Mouse (Mus musculus): Measurements from ENCODE around the gene Ptpn5. TPM values are rescaled to one million over a fixed set of nuclear protein-coding genes. Genes with fewer than 3 reads are reported as not detected.

Gene Ptpn5
- polyA plus RNA-seq, 1 experiment from 2014 or later: 2.5 TPM

GRCm38 (mm10) chr7:47150420-47151061, 17.1 kb upstream of the Ptpn5 start:
- 16% methylated on average over 11 of the region's 11 CpGs for WGBS
- no peak overlapping the region for H3K9ac ChIP-seq (replicated peaks; ENCODE audit: low read length)
- no peaks in the 10 kb centered on the region for H3K27me3 ChIP-seq (ENCODE audit: control insufficient read depth, insufficient read depth, low read length)
- H3K9me3 ChIP-seq (replicated peaks; ENCODE audit: control insufficient read depth, low read length): no peaks in the 10 kb centered on the region
- H3K4me2 ChIP-seq (ENCODE audit: low read depth, low read length): no peak overlapping the region
- peak; percentile 71 for DNase-seq (ENCODE audit: low spot score)
- no peak overlapping the region for H3K4me3 ChIP-seq (ENCODE audit: low read depth, low read length)
- ATAC-seq (replicated peaks; ENCODE audit: insufficient number of reproducible peaks, low FRiP score, low TSS enrichment, low read depth): no peak
- H3K27ac ChIP-seq (replicated peaks; ENCODE audit: low read depth, low read length): no peak overlapping the region
- no peaks in the 10 kb centered on the region for H3K36me3 ChIP-seq (replicated peaks; ENCODE audit: control insufficient read depth, insufficient read depth, low read depth, low read length)
- no peaks in the 10 kb centered on the region for H3K4me1 ChIP-seq (ENCODE audit: control insufficient read depth, insufficient read depth, low read length)

DNA sequence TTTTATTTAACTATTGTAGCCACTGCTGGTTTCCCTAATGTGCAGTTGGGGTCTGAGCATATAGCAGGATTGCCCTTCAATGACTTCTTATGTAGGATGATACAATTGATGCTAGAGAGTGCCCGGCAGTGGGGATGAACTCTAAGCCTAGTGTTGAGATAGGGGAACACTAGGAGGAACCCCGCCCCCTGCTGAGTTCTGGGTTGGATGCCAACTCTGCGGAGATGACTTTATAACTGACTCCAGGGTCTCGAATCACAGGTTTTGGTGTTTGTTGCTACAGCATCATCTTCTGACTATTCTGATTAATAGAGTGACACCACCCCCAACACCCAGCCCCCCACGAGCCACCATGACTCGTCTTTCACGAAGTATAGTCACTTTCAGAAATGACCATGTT, 14.8 kb upstream of the Ptpn5 start:
- H3K36me3 ChIP-seq (replicated peaks; ENCODE audit: control insufficient read depth, insufficient read depth, low read depth, low read length): no peaks in the 10 kb centered on the region
- no peaks in the 10 kb centered on the region for H3K9me3 ChIP-seq (replicated peaks; ENCODE audit: control insufficient read depth, low read length)
- H3K27ac ChIP-seq (replicated peaks; ENCODE audit: low read depth, low read length): no peak overlapping the region
- no peaks in the 10 kb centered on the region for H3K27me3 ChIP-seq (ENCODE audit: control insufficient read depth, insufficient read depth, low read length)
- H3K4me1 ChIP-seq (ENCODE audit: control insufficient read depth, insufficient read depth, low read length): no peaks in the 10 kb centered on the region
- no peak overlapping the region for H3K4me2 ChIP-seq (ENCODE audit: low read depth, low read length)
- H3K9ac ChIP-seq (replicated peaks; ENCODE audit: low read length): no peak overlapping the region
- ATAC-seq (replicated peaks; ENCODE audit: insufficient number of reproducible peaks, low FRiP score, low TSS enrichment, low read depth): no peak
- no peak for DNase-seq (ENCODE audit: low spot score)
- 83% methylated on average over 7 of the region's 7 CpGs for WGBS
- H3K4me3 ChIP-seq (ENCODE audit: low read depth, low read length): no peak overlapping the region

DNA sequence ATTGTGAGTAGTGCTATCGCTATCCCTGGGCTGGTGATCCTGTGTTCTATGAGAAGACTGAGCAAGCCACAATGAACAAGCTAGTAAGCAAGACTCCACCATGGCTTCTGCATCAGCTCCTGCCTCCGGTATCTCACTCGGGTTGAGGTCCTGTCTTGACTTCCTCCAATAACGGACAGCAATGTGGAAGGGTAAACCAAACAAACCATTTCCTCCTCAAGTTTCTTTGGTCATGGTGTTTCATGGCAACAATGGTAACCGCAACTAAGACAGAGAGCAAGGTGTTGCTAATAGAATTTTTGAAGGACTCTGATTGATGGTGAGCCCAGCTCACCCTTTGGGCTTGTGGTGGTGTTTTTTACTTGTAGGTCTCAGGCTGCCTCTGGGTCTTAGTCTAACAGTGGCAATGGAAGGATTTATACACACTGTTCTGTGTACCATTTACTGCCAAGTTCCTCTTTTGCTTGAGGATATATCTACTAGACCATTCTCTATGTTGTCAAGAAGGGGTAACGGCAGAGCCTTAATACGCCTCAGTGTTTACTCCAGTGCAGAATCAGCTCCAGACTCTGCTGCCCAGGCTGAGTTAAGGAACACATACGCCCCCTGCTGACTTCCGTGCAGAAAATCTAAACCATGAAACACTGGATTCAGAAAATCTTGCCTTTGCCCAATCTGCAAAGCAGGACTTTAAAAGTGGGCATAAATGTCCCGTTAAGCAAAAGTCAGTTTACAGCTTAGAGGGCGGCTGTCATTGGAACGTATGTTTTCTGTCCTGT, 12.7 kb upstream of the Ptpn5 start:
- WGBS: 63% methylated on average over 12 of the region's 12 CpGs
- no peak overlapping the region for H3K4me2 ChIP-seq (ENCODE audit: low read depth, low read length)
- H3K27ac ChIP-seq (replicated peaks; ENCODE audit: low read depth, low read length): no peak overlapping the region
- H3K4me3 ChIP-seq (ENCODE audit: low read depth, low read length): no peak overlapping the region
- no peaks in the 10 kb centered on the region for H3K27me3 ChIP-seq (ENCODE audit: control insufficient read depth, insufficient read depth, low read length)
- DNase-seq (ENCODE audit: low spot score): peak; percentile 36
- H3K9ac ChIP-seq (replicated peaks; ENCODE audit: low read length): no peak overlapping the region
- no peaks in the 10 kb centered on the region for H3K36me3 ChIP-seq (replicated peaks; ENCODE audit: control insufficient read depth, insufficient read depth, low read depth, low read length)
- no peaks in the 10 kb centered on the region for H3K9me3 ChIP-seq (replicated peaks; ENCODE audit: control insufficient read depth, low read length)
- H3K4me1 ChIP-seq (ENCODE audit: control insufficient read depth, insufficient read depth, low read length): no peaks in the 10 kb centered on the region
- no peak for ATAC-seq (replicated peaks; ENCODE audit: insufficient number of reproducible peaks, low FRiP score, low TSS enrichment, low read depth)

DNA sequence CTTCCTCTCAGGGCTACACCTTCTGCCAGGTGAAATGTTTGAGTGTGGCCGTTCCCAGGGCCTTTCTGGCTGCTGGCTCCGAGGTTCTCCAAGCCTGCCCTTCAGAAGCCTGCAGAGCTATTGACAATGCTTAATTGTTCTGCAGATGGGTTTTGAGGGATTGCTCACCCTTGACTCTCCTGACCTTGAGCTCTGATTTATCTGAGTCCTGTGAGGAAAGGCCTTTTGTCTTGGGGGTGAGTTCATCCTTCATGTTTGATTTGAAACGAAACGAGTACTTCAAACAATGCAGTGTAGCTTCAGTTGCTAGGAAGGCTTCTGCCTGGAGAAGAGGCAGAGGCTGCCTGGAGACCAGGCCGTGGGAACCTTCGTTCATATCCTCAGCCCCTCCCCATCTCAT, 10.8 kb upstream of the Ptpn5 start:
- Histone ChIP-seq H3K27ac (replicated peaks; ENCODE audit: low read depth, low read length) (no peak overlapping the region), H3K27me3 (ENCODE audit: control insufficient read depth, insufficient read depth, low read length) (no peaks in the 10 kb centered on the region), H3K36me3 (replicated peaks; ENCODE audit: control insufficient read depth, insufficient read depth, low read depth, low read length) (no peaks in the 10 kb centered on the region), H3K4me3 (ENCODE audit: low read depth, low read length) (no peak overlapping the region), H3K9ac (replicated peaks; ENCODE audit: low read length) (no peak overlapping the region), H3K4me2 (ENCODE audit: low read depth, low read length) (no peak overlapping the region), H3K9me3 (replicated peaks; ENCODE audit: control insufficient read depth, low read length) (no peaks in the 10 kb centered on the region), H3K4me1 (ENCODE audit: control insufficient read depth, insufficient read depth, low read length) (no peaks in the 10 kb centered on the region)
- DNase-seq (ENCODE audit: low spot score) (no peak), ATAC-seq (replicated peaks; ENCODE audit: insufficient number of reproducible peaks, low FRiP score, low TSS enrichment, low read depth) (no peak)
- 50% methylated on average over 6 of the region's 6 CpGs for WGBS

- ATAC-seq (replicated peaks; ENCODE audit: insufficient number of reproducible peaks, low FRiP score, low TSS enrichment, low read depth): no peak
- H3K4me1 ChIP-seq (ENCODE audit: control insufficient read depth, insufficient read depth, low read length): no peaks in the 10 kb centered on the region
- 79% methylated on average over 8 of the region's 8 CpGs for WGBS
- H3K4me2 ChIP-seq (ENCODE audit: low read depth, low read length): no peak overlapping the region
- H3K27me3 ChIP-seq (ENCODE audit: control insufficient read depth, insufficient read depth, low read length): no peaks in the 10 kb centered on the region; the same call in 1 of the 2 replicates
- H3K27ac ChIP-seq (replicated peaks; ENCODE audit: low read depth, low read length): no peak overlapping the region
- no peaks in the 10 kb centered on the region for H3K36me3 ChIP-seq (replicated peaks; ENCODE audit: control insufficient read depth, insufficient read depth, low read depth, low read length)
- no peak for DNase-seq (ENCODE audit: low spot score)
- H3K9me3 ChIP-seq (replicated peaks; ENCODE audit: control insufficient read depth, low read length): no peaks in the 10 kb centered on the region
- no peak overlapping the region for H3K4me3 ChIP-seq (ENCODE audit: low read depth, low read length)
- no peak overlapping the region for H3K9ac ChIP-seq (replicated peaks; ENCODE audit: low read length)
These were observed 6.4 kb upstream of the Ptpn5 start for GRCm38 (mm10) chr7:47139823-47140325.

DNA sequence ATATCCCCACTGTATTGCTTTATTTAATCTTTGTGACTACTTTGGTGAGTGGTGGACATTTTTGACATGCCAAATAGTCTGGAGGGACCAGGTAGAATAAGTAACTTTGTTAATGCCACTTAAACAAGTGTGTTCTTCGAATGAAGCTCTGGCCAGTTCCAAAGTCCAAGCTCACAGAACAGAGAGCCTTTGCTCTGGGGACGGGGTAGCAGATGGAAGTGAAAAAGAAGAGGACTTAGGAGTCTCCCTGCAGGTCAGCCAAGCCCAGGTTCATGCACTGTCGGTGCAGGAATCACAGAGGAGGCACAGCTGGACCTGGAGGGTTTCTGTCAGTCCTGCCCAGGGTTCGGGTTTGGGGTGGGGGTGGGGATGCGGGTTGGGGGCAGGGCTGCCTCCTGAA, 1.1 kb upstream of the Ptpn5 start:
- Histone ChIP-seq H3K9ac (replicated peaks; ENCODE audit: low read length) (no peak overlapping the region), H3K27me3 (ENCODE audit: control insufficient read depth, insufficient read depth, low read length) (peaks cover 37% of the 10 kb centered on the region), H3K4me3 (ENCODE audit: low read depth, low read length) (no peak overlapping the region), H3K27ac (replicated peaks; ENCODE audit: low read depth, low read length) (no peak overlapping the region), H3K36me3 (replicated peaks; ENCODE audit: control insufficient read depth, insufficient read depth, low read depth, low read length) (no peaks in the 10 kb centered on the region), H3K4me2 (ENCODE audit: low read depth, low read length) (no peak overlapping the region), H3K9me3 (replicated peaks; ENCODE audit: control insufficient read depth, low read length) (no peaks in the 10 kb centered on the region), H3K4me1 (ENCODE audit: control insufficient read depth, insufficient read depth, low read length) (no peaks in the 10 kb centered on the region; the same call in 1 of the 2 replicates)
- no peak for ATAC-seq (replicated peaks; ENCODE audit: insufficient number of reproducible peaks, low FRiP score, low TSS enrichment, low read depth)
- 37% methylated on average over 5 of the region's 5 CpGs for WGBS
- no peak for DNase-seq (ENCODE audit: low spot score)

GRCm38 (mm10) chr7:47132931-47133260, 588 bp downstream of the Ptpn5 start:
- no peak for DNase-seq (ENCODE audit: low spot score)
- Histone ChIP-seq H3K4me1 (ENCODE audit: control insufficient read depth, insufficient read depth, low read length) (no peaks in the 10 kb centered on the region; the same call in 1 of the 2 replicates), H3K27ac (replicated peaks; ENCODE audit: low read depth, low read length) (no peak overlapping the region)

More at GRCm38 (mm10) chr7:47132931-47133260, 588 bp downstream of the Ptpn5 start:
- H3K4me2 ChIP-seq (ENCODE audit: low read depth, low read length): peak overlapping the region; percentile 99
- H3K9me3 ChIP-seq (replicated peaks; ENCODE audit: control insufficient read depth, low read length): no peaks in the 10 kb centered on the region
- H3K4me3 ChIP-seq (ENCODE audit: low read depth, low read length): peak overlapping the region; percentile 62
- ATAC-seq (replicated peaks; ENCODE audit: insufficient number of reproducible peaks, low FRiP score, low TSS enrichment, low read depth): no peak; the same call in 1 of the 2 replicates
- no peaks in the 10 kb centered on the region for H3K36me3 ChIP-seq (replicated peaks; ENCODE audit: control insufficient read depth, insufficient read depth, low read depth, low read length)
- 1% methylated on average over 10 of the region's 10 CpGs for WGBS
- peaks cover 37% of the 10 kb centered on the region for H3K27me3 ChIP-seq (ENCODE audit: control insufficient read depth, insufficient read depth, low read length)
- peak overlapping the region; percentile 62; the same call in 1 of the 2 replicates for H3K9ac ChIP-seq (replicated peaks; ENCODE audit: low read length)

Data from embryonic facial prominence, embryonic 11.5 days (tissue).